Mouse (Mus musculus) testis, adult 2 months (tissue): ENCODE data around the gene Usp7. TPM values are rescaled to one million over a fixed set of nuclear protein-coding genes. Genes with fewer than 3 reads are reported as not detected.
A peak's percentile ranks its signal among the peaks of the same experiment; 100 is the strongest.

ENCODE experiments used
- H3K27ac ChIP-seq: fragments of 200-500 bp; 2 replicates; pipeline ENCODE4 v1.5.1; 2012; ENCODE audit warnings: low read depth, low read length; ENCODE audit not compliant: control insufficient read depth, insufficient read depth
- H3K27me3 ChIP-seq: fragments of 200-500 bp; 2 replicates; pipeline ENCODE4 v1.6.1; 2012; ENCODE audit warnings: mild to moderate bottlenecking, low read length, moderate library complexity; ENCODE audit not compliant: control insufficient read depth, insufficient read depth
- H3K36me3 ChIP-seq: fragments of 200-500 bp; 2 replicates; pipeline ENCODE4 v1.6.1; 2012; ENCODE audit warnings: mild to moderate bottlenecking, low read length; ENCODE audit not compliant: control insufficient read depth, insufficient read depth
- H3K4me1 ChIP-seq: fragments of 200-500 bp; 2 replicates; pipeline ENCODE4 v1.6.1; 2012; ENCODE audit warnings: low read length; ENCODE audit not compliant: control insufficient read depth, insufficient read depth
- H3K4me3 ChIP-seq: fragments of 200-500 bp; 2 replicates; pipeline ENCODE4 v1.5.1; 2012; ENCODE audit warnings: low read depth, mild to moderate bottlenecking, low read length, moderate library complexity, mixed read lengths; ENCODE audit not compliant: control insufficient read depth
- CTCF ChIP-seq: fragments of 200-500 bp; IDR thresholded peaks from 2 replicates; pipeline ENCODE4 v1.5.1; 2012; ENCODE audit warnings: low read depth, mild to moderate bottlenecking, inconsistent platforms, low read length, moderate library complexity; ENCODE audit not compliant: control insufficient read depth, insufficient read depth, insufficient replicate concordance
- POLR2A ChIP-seq: fragments of 200-500 bp; IDR thresholded peaks from 2 replicates; pipeline ENCODE4 v1.6.1; 2012; ENCODE audit warnings: low read depth, mild to moderate bottlenecking, inconsistent platforms, low read length, moderate library complexity; ENCODE audit not compliant: control insufficient read depth
- polyA plus RNA-seq: library from polyadenylated mRNA; depleted of rRNA; stranded (reverse); fragments of >200 nt; gene quantifications from 2 replicates; pipeline ENCODE4 v1.2.3, GENCODE M21; 2012

Usp7 gene
- polyA plus RNA-seq, 1 experiment: 61.5 TPM

DNA sequence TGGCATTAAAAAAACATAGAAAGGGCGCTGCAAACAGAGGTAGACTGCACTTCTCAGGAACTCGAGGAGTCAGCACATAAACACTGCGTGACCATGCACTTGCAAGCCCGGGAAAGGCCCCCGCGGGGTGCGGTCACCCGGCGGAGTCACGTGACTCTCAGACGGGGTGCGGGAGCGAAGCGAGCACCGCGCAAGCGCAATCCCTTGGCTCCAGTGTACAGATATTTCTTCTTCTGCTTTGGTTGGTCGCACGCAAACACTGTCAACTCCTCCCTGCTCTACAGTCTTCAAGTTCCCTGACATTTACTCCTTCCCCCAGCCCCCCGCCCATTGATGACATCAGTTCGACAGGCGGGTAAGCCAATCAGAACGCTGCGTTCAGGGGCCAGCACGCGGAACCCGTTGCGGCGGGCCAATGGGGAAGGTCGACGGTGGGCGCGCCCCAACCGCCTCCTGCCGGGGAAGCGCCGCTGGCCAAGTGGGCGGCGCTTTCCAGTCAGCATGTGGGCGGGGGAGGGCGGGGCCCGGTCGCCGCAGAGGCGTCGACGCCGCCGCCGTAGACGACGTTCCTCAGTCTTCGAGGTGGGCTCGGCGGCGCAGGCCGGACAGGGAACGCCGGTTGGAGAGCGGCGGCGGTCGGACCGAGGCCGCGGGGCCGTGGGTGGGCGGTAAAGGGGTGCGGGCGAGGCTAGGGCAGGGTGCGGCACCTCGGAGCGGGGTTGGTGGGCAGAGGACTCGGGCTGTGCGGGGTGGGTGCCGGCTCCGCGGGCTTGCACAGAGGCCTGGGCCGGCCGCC, 37.7 kb upstream of the Usp7 start, which contains the start of gene 1810013L24Rik:
1810013L24Rik (plus strand) TSS at position 537 of the 796 bp plus-strand sequence.
- TF ChIP-seq CTCF: no peak
- TF ChIP-seq POLR2A: peak; percentile 98
- Histone ChIP-seq H3K27ac (peak within 1 kb of the TSS; percentile 96), H3K4me3 (peak within 1 kb of the TSS; percentile 83), H3K4me1 (peaks cover 14% of the 10 kb centered on the region), H3K36me3 (peaks cover 2% of the 10 kb centered on the region), H3K27me3 (no peaks in the 10 kb centered on the region)

DNA sequence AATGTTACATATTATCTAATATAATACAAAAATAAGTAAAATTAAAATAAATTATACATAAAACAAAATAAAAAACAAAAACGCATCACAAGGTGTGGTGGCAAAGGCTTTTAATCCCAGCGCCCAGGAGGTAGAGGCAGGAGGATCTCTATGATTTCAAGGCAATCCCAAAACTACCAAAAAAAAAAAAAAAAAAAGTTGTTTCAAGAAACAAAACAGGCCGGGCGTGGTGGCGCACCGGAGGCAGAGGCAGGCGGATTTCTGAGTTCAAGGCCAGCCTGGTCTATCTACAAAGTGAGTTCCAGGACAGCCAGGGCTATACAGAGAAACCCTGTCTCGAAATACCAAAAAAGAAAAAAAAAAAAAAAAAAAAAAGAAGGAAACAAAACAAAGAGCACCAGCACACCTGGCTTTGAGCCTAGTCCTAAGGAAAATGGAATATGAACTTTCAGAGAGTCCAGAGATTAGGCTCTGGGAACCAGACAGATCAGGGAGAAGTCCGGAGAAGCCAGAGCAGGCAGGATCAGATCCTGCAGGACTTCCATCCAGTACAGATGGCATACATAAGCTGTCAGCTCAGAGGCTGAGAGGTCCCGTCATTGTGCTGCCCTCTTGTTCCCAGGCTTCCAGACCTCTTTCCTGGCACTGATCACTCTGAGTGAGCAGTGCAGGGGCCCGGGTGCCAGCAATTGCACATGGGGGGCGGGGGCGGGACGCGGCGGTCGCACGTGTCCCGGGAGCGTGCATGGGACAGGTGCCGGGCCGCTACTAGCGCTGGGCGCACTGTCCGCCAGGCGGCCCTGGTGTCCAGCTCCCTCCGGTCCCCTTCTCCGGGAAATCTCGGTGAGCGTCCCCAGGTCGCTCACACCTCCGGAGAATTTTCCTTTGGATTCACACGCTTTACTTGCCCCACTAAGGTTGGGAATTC, 36.8 kb upstream of the Usp7 start:
- TF ChIP-seq POLR2A: no peak
- peak; percentile 22; the same call in 1 of the 2 replicates for TF ChIP-seq CTCF
- Histone ChIP-seq H3K36me3 (peaks cover 2% of the 10 kb centered on the region), H3K27me3 (no peaks in the 10 kb centered on the region), H3K4me1 (peaks cover 14% of the 10 kb centered on the region), H3K4me3 (peak overlapping the region; percentile 83), H3K27ac (peak overlapping the region; percentile 96)

- H3K27me3 ChIP-seq: no peaks in the 10 kb centered on the region
- TF ChIP-seq POLR2A (no peak), CTCF (no peak)
- no peak overlapping the region for H3K27ac ChIP-seq
- no peak overlapping the region for H3K4me3 ChIP-seq
- H3K4me1 ChIP-seq: peaks cover 14% of the 10 kb centered on the region
- peaks cover 2% of the 10 kb centered on the region for H3K36me3 ChIP-seq
Measured at GRCm38 (mm10) chr16:8827366-8827765, 35.3 kb upstream of the Usp7 start.

GRCm38 (mm10) chr16:8823661-8824060, 31.6 kb upstream of the Usp7 start:
- Histone ChIP-seq H3K27me3 (no peaks in the 10 kb centered on the region), H3K4me3 (no peak overlapping the region)

GRCm38 (mm10) chr16:8822586-8822985, 30.5 kb upstream of the Usp7 start:
- Histone ChIP-seq H3K36me3 (no peaks in the 10 kb centered on the region), H3K27ac (no peak overlapping the region), H3K27me3 (no peaks in the 10 kb centered on the region), H3K4me1 (peaks cover 3% of the 10 kb centered on the region; the same call in 1 of the 2 replicates), H3K4me3 (no peak overlapping the region)
- TF ChIP-seq POLR2A (no peak), CTCF (no peak)

More at GRCm38 (mm10) chr16:8823661-8824060, 31.6 kb upstream of the Usp7 start:
- TF ChIP-seq POLR2A (no peak), CTCF (no peak)
- Histone ChIP-seq H3K36me3 (no peaks in the 10 kb centered on the region), H3K4me1 (peaks cover 6% of the 10 kb centered on the region; the same call in 1 of the 2 replicates), H3K27ac (no peak overlapping the region)

- no peaks in the 10 kb centered on the region for H3K36me3 ChIP-seq
- no peak for TF ChIP-seq CTCF
- TF ChIP-seq POLR2A: no peak
- H3K27me3 ChIP-seq: no peaks in the 10 kb centered on the region
- no peak overlapping the region for H3K27ac ChIP-seq
- no peaks in the 10 kb centered on the region for H3K4me1 ChIP-seq
- no peak overlapping the region for H3K4me3 ChIP-seq
Measured at GRCm38 (mm10) chr16:8821429-8821828, 29.3 kb upstream of the Usp7 start.

DNA sequence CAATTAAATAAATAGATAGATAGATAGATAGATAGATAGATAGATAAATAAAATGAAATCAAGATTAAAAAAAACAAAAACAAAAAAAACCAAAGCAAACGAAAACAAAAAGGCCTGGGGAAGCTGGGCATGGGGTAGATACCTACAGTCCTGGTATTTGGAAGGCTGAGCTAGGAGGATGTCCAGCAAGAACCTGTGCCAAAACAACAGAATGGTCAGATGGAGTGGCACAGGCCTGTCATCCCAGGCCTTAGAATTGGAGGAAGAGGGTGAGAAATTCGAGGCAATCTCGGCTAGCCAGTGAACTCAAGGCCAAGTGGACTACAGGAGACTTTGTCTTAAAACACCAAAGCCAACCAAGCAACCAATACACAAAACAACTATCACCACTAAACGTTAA, 25.8 kb upstream of the Usp7 start:
- Histone ChIP-seq H3K27me3 (no peaks in the 10 kb centered on the region), H3K4me3 (no peak overlapping the region), H3K36me3 (no peaks in the 10 kb centered on the region), H3K4me1 (no peaks in the 10 kb centered on the region), H3K27ac (no peak overlapping the region)
- TF ChIP-seq POLR2A: no peak
- TF ChIP-seq CTCF: no peak
